Mouse (Mus musculus): ENCODE data around the gene Supt5.

Supt5 gene

DNA sequence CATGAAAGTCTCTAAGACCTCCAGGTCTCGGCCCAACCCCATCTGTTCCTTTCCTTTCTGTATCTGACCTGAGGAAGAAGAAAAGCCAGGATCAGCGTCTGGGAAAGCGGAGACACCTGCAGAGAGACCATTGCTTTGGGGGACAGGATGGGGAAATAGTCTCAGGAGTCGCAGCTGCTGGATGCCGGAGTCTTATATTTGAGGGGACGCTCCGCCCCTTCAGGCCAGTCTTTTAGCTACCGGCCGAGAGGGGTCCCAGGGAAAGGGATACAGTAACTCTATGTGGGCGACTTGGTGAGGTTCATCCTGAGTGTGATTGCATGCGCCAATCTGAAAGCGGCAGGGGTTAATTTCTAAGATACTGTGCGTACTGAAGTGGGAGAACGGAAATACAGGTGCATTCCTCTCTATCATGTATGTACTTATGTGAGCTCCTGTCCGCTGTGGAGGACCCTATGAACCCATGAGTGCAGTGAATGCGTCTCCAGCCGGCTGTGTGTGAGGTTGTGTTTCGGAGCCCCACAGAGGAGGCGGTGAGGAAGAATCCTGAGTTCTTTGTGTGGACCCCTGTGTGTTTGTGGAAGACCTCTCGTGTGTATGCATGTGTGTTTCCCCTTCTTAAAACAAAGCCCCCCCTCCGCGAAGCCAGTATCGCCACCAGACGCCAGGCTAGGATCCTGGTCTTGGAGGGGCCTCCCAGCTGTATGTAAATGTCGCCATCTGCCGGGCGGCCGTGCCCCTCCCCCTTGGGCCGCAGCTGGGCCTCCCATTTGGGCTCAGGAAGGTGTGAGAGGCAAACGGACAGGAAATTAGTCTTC lies 36.7 kb downstream of the Supt5 start, which contains the start of gene Dll3:
Gene Dll3, minus strand, starts transcription at position 623 of the 818 bp plus-strand sequence.
- DNase-seq (ENCODE audit: low spot score in 2 of 2), result peak in 1 of 2 experiments; percentile 42

DNA sequence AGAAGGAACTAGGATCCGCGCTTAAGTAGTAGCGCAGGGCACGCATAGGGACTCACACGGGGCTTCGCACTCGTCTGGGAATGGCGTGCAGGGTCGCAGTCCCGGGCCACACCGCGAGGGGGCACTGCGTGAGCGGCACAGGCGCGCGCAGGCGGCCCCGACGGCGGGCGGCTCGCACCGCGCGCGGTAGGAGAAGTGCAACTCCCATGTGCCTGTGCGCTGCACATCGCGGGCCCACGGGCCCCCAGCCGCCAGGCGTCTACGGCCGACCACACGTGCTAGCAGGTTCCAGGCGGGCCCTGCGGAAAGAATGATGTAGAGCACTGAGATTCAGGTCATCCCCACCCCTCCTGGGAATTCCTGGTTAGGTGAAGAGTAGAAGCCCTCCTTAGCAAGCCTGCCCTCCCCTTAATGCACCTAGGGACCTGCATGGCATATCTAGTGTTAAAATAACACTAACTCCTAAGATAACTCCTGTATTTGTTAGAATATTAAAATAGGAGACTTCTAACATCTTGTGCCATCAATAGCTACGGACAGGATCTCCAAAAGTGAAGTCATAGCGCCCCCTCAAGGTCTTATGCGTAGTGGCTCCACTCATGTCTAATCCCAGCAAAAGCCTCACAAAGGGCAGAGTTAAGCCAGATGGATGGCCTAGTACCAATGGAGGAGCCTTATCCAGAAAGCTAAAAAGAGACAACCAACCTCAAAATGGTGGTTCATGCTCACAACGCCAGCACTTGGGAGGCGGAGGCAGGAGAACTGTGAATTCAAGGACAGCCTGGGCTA lies 39.5 kb downstream of the Supt5 start:
- DNase-seq (ENCODE audit: low spot score in 2 of 2), result peak in 1 of 2 experiments; percentile 53

DNA sequence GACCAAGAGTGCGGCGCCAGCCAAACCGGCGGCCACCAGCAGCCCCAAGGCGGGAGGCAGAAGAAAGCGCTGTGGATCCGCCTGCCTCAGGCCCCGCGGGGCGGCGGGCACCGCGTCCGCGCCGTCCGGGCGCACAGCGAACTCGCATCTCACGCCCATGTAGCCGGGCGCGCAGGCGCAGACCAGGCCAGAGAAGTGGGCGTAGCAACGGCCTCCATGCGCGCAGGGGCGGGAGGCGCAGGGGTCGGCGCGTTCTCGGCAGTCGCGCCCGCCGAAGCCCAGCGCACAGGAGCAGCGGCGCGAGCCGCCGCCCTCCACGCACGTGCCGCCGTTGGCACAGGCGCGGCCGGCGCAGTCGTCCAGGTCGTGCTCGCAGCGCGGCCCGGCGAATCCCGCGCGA lies 44.1 kb downstream of the Supt5 start:
- peak; percentile 71 for DNase-seq (ENCODE audit: low spot score in 2 of 2)

DNA sequence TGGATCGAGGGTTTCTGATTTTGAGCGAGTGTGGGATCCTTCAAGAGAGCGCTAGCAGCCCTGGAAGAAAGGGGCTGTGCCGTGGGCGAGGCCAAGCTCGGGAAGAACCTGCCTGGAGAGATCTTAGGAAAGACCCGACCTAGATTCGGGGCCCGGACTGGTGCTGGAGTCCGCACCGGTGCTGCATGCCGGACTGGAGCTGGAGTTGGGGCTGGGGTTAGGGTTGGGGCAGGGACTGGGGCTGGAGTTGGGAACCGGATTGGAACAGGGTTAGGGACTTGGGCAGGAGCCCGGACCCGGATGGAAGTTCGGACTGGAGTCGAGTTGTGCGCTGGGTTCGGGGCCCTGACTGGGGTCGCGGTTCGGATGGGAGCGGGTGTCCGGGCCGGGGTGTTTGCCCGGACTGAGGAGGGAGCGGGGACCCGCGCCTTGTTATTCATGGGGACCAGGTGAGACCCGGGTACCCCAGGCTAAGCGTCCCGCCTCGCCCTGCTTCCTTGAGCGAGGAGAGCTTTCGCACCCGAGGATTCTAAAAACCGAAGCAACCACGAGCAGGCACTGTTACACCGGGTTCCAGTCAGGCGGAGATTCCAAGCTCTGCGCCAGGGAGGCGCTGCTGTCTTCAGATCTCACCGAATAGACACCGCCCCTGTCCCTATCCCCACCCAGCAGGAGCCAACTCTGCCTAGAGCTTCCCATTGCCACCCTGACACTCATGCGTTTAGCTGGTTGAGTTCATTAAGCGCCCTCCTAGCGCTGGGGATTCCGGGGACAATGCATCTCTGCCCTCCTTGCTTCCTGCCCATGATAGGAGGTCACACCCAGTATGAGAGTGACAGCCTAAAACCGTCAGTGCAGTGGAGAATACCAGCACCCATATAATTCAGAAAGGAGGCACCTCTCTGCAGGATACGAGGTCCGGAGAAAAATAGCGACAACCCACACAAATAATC lies 47.6 kb downstream of the Supt5 start, which contains the start of gene Selenov:
Gene Selenov, minus strand, starts transcription at position 549 of the 953 bp plus-strand sequence.
- peak in 1 of 2 experiments; percentile 55 for DNase-seq (ENCODE audit: low spot score in 2 of 2)

DNA sequence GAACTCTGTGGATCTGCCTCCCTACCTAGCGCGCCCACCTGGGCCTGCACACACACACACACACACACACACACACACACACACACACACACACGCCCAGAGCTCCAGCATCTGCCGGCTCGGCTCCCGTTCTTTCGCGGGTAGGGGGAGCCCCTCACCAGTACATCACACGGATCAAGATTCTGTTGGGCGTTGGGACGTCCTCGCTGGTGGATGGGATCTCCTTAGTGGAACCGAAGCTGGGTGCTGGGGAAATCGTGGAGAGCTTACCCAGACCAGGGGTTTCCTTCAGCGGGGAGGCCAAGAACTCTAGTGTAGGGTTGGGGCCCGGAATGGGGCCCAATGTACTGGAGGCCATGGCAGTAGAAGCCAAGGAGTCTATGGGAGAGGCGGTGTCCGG lies 48.4 kb downstream of the Supt5 start:
- DNase-seq (ENCODE audit: low spot score in 2 of 2), result no peak

DNA sequence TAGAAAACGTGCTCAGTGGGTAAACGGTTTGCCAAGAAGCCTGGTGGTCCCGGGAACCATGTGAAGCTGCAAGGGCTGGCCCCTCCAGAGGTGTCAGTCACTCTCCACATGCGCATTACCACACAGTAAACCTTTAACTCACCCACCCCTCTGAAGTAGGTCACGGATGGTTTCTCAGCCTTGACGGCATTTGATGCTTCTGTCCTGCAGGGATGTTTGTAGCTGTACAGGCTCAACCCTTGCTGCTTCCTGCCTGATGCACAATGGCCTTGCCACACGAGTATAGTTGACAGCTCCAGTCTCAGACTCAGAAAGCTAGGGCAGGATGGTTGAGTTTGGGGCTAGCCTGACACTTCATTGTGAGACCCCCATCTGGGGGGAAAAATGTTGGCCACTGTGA lies 57.9 kb downstream of the Supt5 start:
- no peak for DNase-seq (ENCODE audit: low spot score in 2 of 2)

DNA sequence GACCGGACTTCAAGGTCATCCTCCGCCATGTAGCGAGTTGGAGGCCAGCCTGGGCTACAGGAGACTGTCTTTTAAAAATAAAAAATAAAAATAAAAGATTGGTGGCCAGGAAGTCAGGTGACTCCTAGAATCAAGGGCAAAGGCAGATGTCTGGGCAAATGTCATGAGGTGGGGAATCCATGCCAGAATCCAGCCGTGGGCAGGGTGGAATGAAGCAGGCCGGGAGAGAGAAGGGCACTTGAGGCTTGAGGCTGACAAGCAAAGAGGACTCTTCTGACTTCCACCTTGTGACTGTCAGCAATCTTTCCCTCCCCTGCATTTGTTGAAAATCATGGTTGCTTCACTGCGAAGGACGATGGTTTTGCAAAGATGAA lies 60.3 kb downstream of the Supt5 start:
- no peak for DNase-seq (ENCODE audit: low spot score in 2 of 2)

DNA sequence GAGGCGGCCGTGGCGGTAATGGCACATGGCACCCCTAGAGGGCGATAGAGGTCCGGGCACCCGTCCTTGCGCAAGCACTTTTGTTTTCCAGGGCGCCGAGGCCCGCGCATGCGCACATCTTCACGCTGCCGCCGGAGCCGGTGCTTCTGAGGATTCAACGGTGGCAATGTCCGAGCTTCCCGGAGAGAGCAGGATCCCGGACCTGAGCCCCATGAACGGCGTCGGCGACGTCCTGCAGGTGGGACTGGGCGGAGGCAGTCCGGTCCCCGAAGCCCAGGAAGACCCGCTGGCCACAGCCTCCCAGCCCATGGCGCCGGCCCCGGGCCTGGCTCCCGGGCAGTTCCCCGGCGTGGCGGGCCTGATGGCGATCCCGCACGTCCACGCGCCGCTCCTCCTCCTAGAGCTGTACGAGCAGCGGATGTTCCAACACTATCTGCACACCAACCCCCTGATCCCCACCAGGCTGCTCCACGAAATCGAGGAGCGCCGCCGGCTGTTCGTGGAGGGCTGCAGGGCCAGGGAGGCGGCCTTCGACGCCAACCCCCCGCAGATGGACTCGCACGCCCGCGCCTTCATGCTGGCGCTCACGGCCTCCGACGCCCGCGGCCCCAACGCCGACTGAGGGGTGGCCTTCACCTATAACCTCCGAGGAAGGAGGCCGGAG lies 60.8 kb downstream of the Supt5 start, which contains the start of gene Eid2b:
Gene Eid2b, plus strand, starts transcription at position 125 of the 664 bp plus-strand sequence.
- peak; percentile 96 to 97 for DNase-seq (ENCODE audit: low spot score in 2 of 2)

DNA sequence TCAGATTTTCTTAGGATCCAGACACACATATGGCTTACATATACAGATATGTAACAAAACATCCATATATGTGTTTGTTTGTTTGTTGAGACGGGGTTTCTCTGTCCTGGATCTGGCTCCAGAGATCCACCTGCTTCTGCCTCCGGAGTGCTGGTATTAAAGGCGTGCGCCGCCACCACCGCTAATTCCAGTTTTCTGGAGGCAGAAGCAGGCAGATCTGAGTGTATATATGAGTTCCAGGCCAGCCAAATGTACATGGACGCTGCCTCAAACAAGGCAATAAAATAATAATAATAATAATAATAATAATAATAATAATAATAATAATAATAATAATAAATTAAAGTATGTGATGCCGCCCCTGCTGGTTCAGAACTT lies 61.3 kb downstream of the Supt5 start:
- DNase-seq (ENCODE audit: low spot score in 2 of 2), result no peak

DNA sequence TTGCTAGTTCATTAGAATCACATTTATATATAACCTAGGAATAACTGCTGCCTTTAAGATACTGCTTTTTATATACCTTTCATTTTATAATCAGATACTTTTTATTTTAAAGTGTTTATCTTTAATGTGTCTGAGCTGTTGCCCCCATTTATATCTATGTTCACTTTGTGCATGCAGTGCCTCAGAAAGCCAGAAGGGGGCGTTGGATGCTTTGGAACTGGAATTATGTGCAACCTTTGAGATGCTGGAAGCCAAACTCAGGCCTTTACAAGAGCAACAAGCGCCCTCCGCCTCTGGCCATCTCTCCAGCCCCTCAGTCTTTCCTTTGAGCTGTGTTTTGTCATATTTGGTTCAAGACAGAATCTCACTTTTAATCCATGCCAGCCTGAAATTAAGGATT lies 66.8 kb downstream of the Supt5 start:
- DNase-seq (ENCODE audit: low spot score in 2 of 2), result no peak

DNA sequence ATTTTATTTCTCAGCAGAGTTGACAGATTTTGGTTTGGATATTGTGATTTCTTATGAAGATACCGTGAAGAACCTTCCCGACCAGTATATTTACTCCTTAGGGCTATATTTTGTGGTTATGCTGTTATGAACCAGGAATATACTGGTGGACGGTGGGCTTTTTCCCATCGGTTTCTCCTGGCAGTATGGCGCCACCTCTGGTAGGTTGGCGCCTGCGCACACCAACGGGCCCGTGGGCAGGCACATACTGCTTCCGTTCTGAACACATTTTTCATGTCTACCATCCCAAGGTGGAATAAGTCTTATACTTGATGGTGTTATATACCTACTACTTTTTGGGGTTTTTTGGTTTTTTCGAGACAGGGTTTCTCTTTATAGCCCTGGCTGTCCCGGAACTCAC lies 69.2 kb downstream of the Supt5 start:
- DNase-seq (ENCODE audit: low spot score in 2 of 2), result no peak

DNA sequence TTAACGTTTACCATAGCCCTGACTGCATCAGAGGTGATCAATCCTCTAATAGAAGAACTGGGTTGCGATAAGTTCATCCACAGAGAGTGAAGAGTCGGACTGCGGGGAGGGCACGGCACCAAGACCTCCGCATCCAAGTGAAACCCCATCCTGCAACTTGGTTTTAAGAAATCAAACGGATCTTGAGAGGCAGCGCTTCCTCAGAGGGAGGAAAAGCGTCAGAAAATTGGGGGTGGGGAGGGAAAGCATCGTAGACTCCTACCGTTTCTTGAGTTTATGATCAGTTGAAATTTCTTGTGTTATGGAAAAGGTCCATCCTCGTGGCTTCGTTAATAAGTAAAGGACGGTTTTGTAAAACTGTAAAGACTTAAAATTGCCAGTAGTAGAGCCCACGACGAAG lies 70.0 kb downstream of the Supt5 start:
- DNase-seq (ENCODE audit: low spot score in 2 of 2), result no peak

DNA sequence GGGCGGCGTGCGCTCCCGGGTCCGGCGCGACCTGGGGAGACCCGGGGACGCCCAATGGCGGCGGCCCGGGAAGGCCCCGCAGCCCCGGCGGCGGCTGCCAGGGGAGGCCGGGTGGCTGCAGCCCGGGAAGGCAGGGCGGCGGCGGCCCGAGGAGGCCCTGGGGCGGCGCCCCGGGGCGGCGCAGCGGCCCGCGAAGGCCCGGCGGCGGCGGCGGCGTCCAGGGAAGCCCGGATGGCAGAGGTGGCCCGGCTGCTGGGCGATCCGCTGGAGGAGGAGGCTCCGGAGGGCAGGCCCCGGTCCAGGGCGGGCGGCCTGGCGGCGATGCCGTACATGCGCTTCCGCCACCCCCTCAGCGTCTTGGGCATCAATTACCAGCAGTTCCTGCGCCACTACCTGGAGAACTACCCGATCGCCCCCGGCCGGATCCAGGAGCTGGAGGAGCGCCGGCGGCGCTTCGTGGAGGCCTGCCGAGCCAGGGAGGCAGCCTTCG lies 70.5 kb downstream of the Supt5 start:
- DNase-seq (ENCODE audit: low spot score in 2 of 2), result peak; percentile 57 to 63

DNA sequence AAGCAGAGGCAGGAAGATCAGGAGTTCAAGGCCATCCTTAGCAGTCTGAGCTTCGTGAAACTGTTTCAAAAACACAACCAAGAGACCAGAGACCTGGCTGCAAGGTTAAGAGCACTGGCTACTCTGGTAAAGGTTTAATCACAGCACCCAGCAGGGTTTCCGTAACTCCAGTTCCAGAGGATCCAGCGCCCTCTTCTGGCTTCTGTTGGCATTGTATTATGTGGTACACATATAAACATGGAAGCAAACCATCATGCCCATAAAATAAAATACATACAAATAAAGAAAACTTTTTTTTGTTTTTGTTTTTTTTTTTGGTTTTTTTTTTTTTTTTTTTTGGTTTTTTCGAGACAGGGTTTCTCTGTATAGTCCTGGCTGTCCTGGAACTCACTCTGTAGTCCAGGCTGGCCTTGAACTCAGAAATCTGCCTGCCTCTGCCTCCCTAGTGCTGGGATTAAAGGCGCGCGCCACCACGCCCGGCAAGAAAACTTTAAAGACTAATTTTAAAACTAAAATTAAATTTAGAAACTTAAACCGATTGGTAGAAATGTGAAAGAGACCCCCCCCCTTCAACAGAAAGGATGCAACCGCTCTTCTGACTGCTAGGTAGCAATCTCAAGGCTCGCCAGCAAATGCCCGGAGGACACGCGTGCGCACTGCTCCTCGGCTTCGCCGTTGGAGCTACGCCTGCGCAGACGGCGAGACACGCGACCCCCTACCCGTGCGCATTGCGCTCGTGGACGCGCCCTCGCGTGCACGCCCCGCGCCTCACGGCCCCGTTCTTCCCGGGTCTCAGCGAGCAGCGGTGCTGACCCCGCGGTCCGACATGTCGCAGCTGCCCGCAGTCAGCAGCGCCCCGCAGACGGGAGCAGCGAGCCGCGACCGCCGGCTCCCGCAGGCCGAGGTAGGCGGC lies 71.2 kb downstream of the Supt5 start, which contains the start of gene Eid2:
Gene Eid2, plus strand, starts transcription at position 753 of the 913 bp plus-strand sequence.
- peak; percentile 92 to 94 for DNase-seq (ENCODE audit: low spot score in 2 of 2)

DNA sequence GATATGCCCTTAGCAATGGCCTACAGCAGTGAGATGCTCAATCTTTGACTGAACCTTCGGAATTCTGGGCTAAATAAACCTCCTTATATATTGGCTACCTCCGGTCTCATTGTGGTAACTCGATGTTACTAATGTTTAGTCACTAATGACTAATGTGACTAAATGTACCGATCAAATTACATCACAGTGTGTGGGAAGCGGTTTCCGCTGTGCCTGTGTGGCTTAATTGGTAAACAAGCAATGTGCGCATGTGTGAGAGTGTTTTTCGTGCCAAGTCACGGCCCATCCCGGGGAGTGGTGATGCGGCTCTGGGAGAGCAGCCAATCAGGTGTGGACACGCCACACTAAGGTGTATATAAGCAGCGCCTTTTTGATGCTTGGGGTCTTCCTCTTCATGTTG lies 73.2 kb downstream of the Supt5 start:
- no peak for DNase-seq (ENCODE audit: low spot score in 2 of 2)

All from frontal cortex, postnatal 36 days (tissue).